In the genomic region with DNA sequence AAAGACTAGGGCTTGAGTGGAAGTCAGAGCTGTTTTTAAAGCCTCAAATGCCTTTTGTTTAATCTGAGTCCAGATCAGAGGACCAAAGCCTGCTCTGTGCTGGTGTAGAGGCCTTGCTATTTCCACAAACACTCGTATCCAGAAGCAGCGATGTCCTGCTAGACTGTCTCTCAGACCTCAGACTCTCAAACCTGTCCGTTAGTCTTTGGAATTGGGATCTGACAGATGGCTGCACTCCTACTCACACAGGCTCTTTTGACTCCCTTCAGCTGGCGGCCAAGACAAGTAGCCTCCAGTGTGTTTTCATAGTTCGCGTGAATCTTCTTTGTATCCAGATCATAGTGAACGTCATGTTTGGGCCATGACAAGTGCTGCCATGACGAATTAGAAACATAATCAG, we compare ENCODE assay signal across 19 mouse cellular contexts. TPM values are rescaled to one million over a fixed set of nuclear protein-coding genes. Genes with fewer than 3 reads are reported as not detected.
"Had no signal": no experiment of that assay in that cellular context is flagged by ENCODE, and none has a peak within 500 bp of the region (broad histone marks: within the 10 kb centered on the region; RNA-seq: fewer than 3 reads in every experiment).

No protein-coding gene starts in this region.

- H3K27ac ChIP-seq: lung, embryonic 15.5 days; macrophage; midbrain, embryonic 13.5 days; midbrain, embryonic 15.5 days; neural tube, embryonic 12.5 days; stomach, embryonic 15.5 days; stomach, postnatal 0 days had no signal

- ATAC-seq: liver, postnatal 0 days; lung, postnatal 0 days; midbrain, embryonic 13.5 days; midbrain, embryonic 15.5 days had no signal

- H3K4me2 ChIP-seq: lung, embryonic 15.5 days; midbrain, embryonic 11.5 days; midbrain, embryonic 13.5 days; midbrain, embryonic 15.5 days; neural tube, embryonic 12.5 days; stomach, embryonic 15.5 days had no signal

- H3K9ac ChIP-seq: liver, postnatal 0 days; lung, embryonic 15.5 days; midbrain, embryonic 13.5 days; midbrain, embryonic 15.5 days; neural tube, embryonic 12.5 days; stomach, embryonic 15.5 days had no signal

- H3K9me3 ChIP-seq: lung, embryonic 15.5 days; midbrain, embryonic 13.5 days; midbrain, embryonic 15.5 days; neural tube, embryonic 12.5 days; stomach, embryonic 15.5 days had no signal

- H3K4me3 ChIP-seq: lung, embryonic 15.5 days; megakaryocyte, embryonic 14.5 days; midbrain, embryonic 13.5 days; midbrain, embryonic 15.5 days; neural tube, embryonic 12.5 days; stomach, embryonic 15.5 days had no signal

- DNase-seq: liver, postnatal 0 days; lung, adult 2 months; lung, postnatal 14 days; lung, postnatal 36 days; thymus, adult 2 months; thymus, postnatal 25 days; thymus, postnatal 4 days had no signal

- H3K36me3 ChIP-seq: lung, embryonic 15.5 days; midbrain, embryonic 13.5 days; midbrain, embryonic 15.5 days; neural tube, embryonic 12.5 days; stomach, embryonic 15.5 days had no signal

- H3K27me3 ChIP-seq: lung, embryonic 15.5 days; midbrain, embryonic 13.5 days; midbrain, embryonic 15.5 days; neural tube, embryonic 12.5 days; stomach, embryonic 15.5 days had no signal

- H3K4me1 ChIP-seq: lung, embryonic 15.5 days; midbrain, embryonic 13.5 days; midbrain, embryonic 15.5 days; neural tube, embryonic 12.5 days; stomach, embryonic 15.5 days had no signal

RNA-seq across cellular contexts. Expression of gene Pdcd1lg2, which starts 39.7 kb away (rescaled TPM):
- total RNA-seq: megakaryocyte progenitor cell, adult 5-6 weeks had no signal
- polyA plus RNA-seq: liver, postnatal 0 days; midbrain, embryonic 11.5 days; midbrain, embryonic 15.5 days; neural tube, embryonic 12.5 days; neural tube, embryonic 14.5 days; stomach, embryonic 15.5 days had no signal
